Mouse (Mus musculus) gastrocnemius, postnatal 14 days (tissue): ENCODE data around the gene Atr. TPM values are rescaled to one million over a fixed set of nuclear protein-coding genes. Genes with fewer than 3 reads are reported as not detected.
"Not testable (repeated sequence)": the region's sequence is repeated elsewhere in the genome, so short reads cannot be mapped to it uniquely, and the experiment has no call there.

ENCODE experiments used
- DNase-seq: peaks from one replicate; pipeline ENCODE4 v3.0.0; 2021; ENCODE audit warnings: mixed read lengths
- intact Hi-C: fragments of 180-260 bp; cut with DNase I; formaldehyde crosslinking; loops from one replicate; pipeline ENCODE4 v1.15.1; 2025; ENCODE audit warnings: low total_unique reads
- total RNA-seq, 2 experiments: library from RNA; stranded (reverse); gene quantifications; 2 replicates each; pipeline ENCODE4 v1.2.3; 2021

Atr gene
- total RNA-seq, 2 experiments from 2014 or later, result 4.4 to 4.6 TPM

GRCm38 (mm10) chr9:95878246-95878645 is 20.8 kb downstream of the Atr start:
- DNase-seq, result no peak
- intact Hi-C loops, result no loop called here

GRCm38 (mm10) chr9:95882751-95883150 is 25.4 kb downstream of the Atr start:
- intact Hi-C loops, result no loop called here
- DNase-seq, result no peak

- no peak for DNase-seq
- intact Hi-C loops, result no loop called here
Observed at GRCm38 (mm10) chr9:95897392-95897791, 40.0 kb downstream of the Atr start.

- intact Hi-C loops, result no loop called here
- no peak for DNase-seq
Observed at GRCm38 (mm10) chr9:95932855-95933254, 75.5 kb downstream of the Atr start.

- DNase-seq, result no peak
- intact Hi-C loops, result no loop called here
Observed at GRCm38 (mm10) chr9:95953658-95954057, 96.3 kb downstream of the Atr start.

GRCm38 (mm10) chr9:95954226-95954584 is 96.8 kb downstream of the Atr start:
- DNase-seq, result no peak

GRCm38 (mm10) chr9:95954585-95955461 is 97.4 kb downstream of the Atr start, which contains the start of gene Xrn1:
Xrn1 (plus strand) TSS chr9:95954760.
- intact Hi-C loops, result no loop called here
- DNase-seq, result peak; percentile 93

More at GRCm38 (mm10) chr9:95954226-95954584, 96.8 kb downstream of the Atr start:
- intact Hi-C loops, result no loop called here

- DNase-seq, result no peak
- intact Hi-C loops, result no loop called here
Observed at GRCm38 (mm10) chr9:95957611-95958010, 100.2 kb downstream of the Atr start.

GRCm38 (mm10) chr9:95958041-95958730 is 100.8 kb downstream of the Atr start:
- DNase-seq, result no peak
- intact Hi-C loops, result no loop called here

- DNase-seq, intact Hi-C loops: not testable (repeated sequence)
Observed at GRCm38 (mm10) chr9:95958731-95959105, 101.3 kb downstream of the Atr start.

- intact Hi-C loops, result no loop called here
- no peak for DNase-seq
Observed at GRCm38 (mm10) chr9:95959246-95959645, 101.8 kb downstream of the Atr start.

GRCm38 (mm10) chr9:95959732-95960428 is 102.5 kb downstream of the Atr start:
- intact Hi-C loops, result no loop called here
- DNase-seq, result no peak

GRCm38 (mm10) chr9:95961058-95961457 is 103.7 kb downstream of the Atr start:
- DNase-seq, result no peak
- intact Hi-C loops, result no loop called here

GRCm38 (mm10) chr9:95964037-95964436 is 106.6 kb downstream of the Atr start:
- intact Hi-C loops, result no loop called here
- DNase-seq, result no peak

GRCm38 (mm10) chr9:95978279-95978678 is 120.9 kb downstream of the Atr start:
- intact Hi-C loops, result no loop called here
- DNase-seq, result no peak

- intact Hi-C loops, result no loop called here
Observed at GRCm38 (mm10) chr9:95979896-95980295, 122.5 kb downstream of the Atr start.

GRCm38 (mm10) chr9:95992255-95992654 is 134.9 kb downstream of the Atr start:
- intact Hi-C loops, result no loop called here
- DNase-seq, result no peak

More at GRCm38 (mm10) chr9:95979896-95980295, 122.5 kb downstream of the Atr start:
- DNase-seq, result no peak
